In the genomic region with DNA sequence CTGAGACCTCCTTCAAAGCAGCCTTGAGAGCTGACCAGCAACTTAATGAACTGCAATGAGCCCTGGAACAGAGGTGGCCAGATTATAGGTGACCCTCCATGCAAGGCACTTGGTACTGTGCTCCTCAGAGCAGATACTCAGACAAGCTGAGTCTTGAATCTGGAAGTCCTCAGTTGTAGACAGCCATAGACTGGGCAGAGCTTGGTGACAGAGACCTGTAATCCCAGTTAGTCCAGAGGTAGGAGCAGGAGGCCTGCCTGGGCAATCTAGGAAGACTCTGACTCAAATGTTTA, we compare ENCODE assay signal across 8 mouse cellular contexts.
A peak's percentile ranks its signal among the peaks of the same experiment; 100 is the strongest.
DNase-seq lines count a peak whose midpoint lies in the region; ATAC-seq and TF ChIP-seq lines count a peak whose summit lies in the region.

No protein-coding gene starts in this region.

- no peaks in the 10 kb centered on the region for H3K9me3 ChIP-seq in limb, embryonic 13.5 days

- peak overlapping the region; percentile 60 for H3K4me3 ChIP-seq in heart, adult 2 months
- H3K4me3 ChIP-seq in spleen, adult 2 months (ENCODE audit: extremely low read depth, insufficient read depth, insufficient read length), result peak overlapping the region; percentile 80; the same call in 1 of the 2 replicates
- peak overlapping the region; percentile 58 for H3K4me3 ChIP-seq in limb, embryonic 13.5 days

- peak overlapping the region; percentile 97 for H3K27ac ChIP-seq in heart, adult 2 months
- H3K27ac ChIP-seq in spleen, adult 2 months (ENCODE audit: insufficient read depth, low read length), result peak overlapping the region; percentile 7; the same call in 1 of the 2 replicates
- peak overlapping the region; percentile 83 for H3K27ac ChIP-seq in limb, embryonic 13.5 days

- no peaks in the 10 kb centered on the region for H3K79me2 ChIP-seq in heart, adult 2 months (replicated peaks; ENCODE audit: control insufficient read depth, insufficient read depth, low read length)

- peak overlapping the region; percentile 86 for H3K4me2 ChIP-seq in limb, embryonic 13.5 days (replicated peaks)

- peaks cover 3% of the 10 kb centered on the region; the same call in 1 of the 2 replicates for H3K36me3 ChIP-seq in heart, adult 2 months (ENCODE audit: control insufficient read depth, insufficient read depth, low read length)
- H3K36me3 ChIP-seq in spleen, adult 2 months (ENCODE audit: control insufficient read depth, insufficient read depth, low read length), result no peaks in the 10 kb centered on the region
- H3K36me3 ChIP-seq in limb, embryonic 13.5 days, result no peaks in the 10 kb centered on the region

- intact Hi-C loops in heart, adult 2 months (cut with DNase I), result loop anchor here (5.0 kb wide), 4 partner anchors 39 to 176 kb away; partner anchors contain the start of gene Sgms1

- DNase-seq in heart, adult 2 months, result no peak
- no peak for DNase-seq in heart, adult 8-10 months (ENCODE audit: low spot score)
- no peak for DNase-seq in spleen, adult 2 months (ENCODE audit: low read depth in 1 of 2, low spot score in 2 of 2)
- no peak for DNase-seq in spleen, postnatal 10 days (ENCODE audit: low spot score in 2 of 2)
- no peak for DNase-seq in urinary bladder, postnatal 14 days (ENCODE audit: low spot score)
- no peak for DNase-seq in thymus, postnatal 36 days
- no peak for DNase-seq in right cerebral cortex, adult 2 months (ENCODE audit: low spot score in 2 of 2)

- H3K4me1 ChIP-seq in heart, adult 2 months (ENCODE audit: control insufficient read depth, insufficient read depth, low read length), result peaks cover 13% of the 10 kb centered on the region
- H3K4me1 ChIP-seq in spleen, adult 2 months (ENCODE audit: control insufficient read depth, insufficient read depth, insufficient read length), result peaks cover 4% of the 10 kb centered on the region; the same call in 1 of the 2 replicates
- peaks cover 12% of the 10 kb centered on the region for H3K4me1 ChIP-seq in limb, embryonic 13.5 days

- peak overlapping the region; percentile 52 for H3K9ac ChIP-seq in heart, adult 2 months (ENCODE audit: low read depth, low read length)
- H3K9ac ChIP-seq in limb, embryonic 13.5 days, result peak overlapping the region; percentile 48

- no peaks in the 10 kb centered on the region for H3K27me3 ChIP-seq in heart, adult 2 months (ENCODE audit: control insufficient read depth, insufficient read depth, low read length)
- H3K27me3 ChIP-seq in spleen, adult 2 months (ENCODE audit: control insufficient read depth, insufficient read depth, low read length), result no peaks in the 10 kb centered on the region
- H3K27me3 ChIP-seq in limb, embryonic 13.5 days, result no peaks in the 10 kb centered on the region

- TF ChIP-seq EP300 in heart, adult 2 months (IDR thresholded peaks at IDR 0.05; ENCODE audit: insufficient read depth, low read depth, low read length), result no peak

- peak; percentile 60 for ATAC-seq in limb, embryonic 13.5 days (ENCODE audit: low FRiP score, low read depth)

- TF ChIP-seq POLR2A in heart, adult 2 months (IDR thresholded peaks at IDR 0.05; ENCODE audit: insufficient read depth, low read depth, low read length), result no peak
- TF ChIP-seq POLR2A in spleen, adult 2 months (IDR thresholded peaks at IDR 0.05; ENCODE audit: low read depth, low read length), result no peak

- TF ChIP-seq CTCF in heart, adult 2 months (IDR thresholded peaks at IDR 0.05), result no peak
- TF ChIP-seq CTCF in spleen, adult 2 months (IDR thresholded peaks at IDR 0.05; ENCODE audit: extremely low read depth, insufficient read depth, insufficient read length, insufficient replicate concordance), result no peak

Comparison
In these comparisons a context has a peak if more than half of its experiments do, and no peak if none do; other contexts are left out.
1. H3K27ac ChIP-seq: peak in every context shown above with its lines; median percentile 97 in heart, adult 2 months; 83 in limb, embryonic 13.5 days; 7 in spleen, adult 2 months.